Mouse (Mus musculus) activated CD4-positive, CD25-positive, alpha-beta regulatory T cell, adult 4 months (primary cell): ENCODE results near the gene Gm3159. TPM values are rescaled to one million over a fixed set of nuclear protein-coding genes. Genes with fewer than 3 reads are reported as not detected.
"Not testable (repeated sequence)": the region's sequence is repeated elsewhere in the genome, so short reads cannot be mapped to it uniquely, and the experiment has no call there.

Experiments used
- ATAC-seq: one replicate; pipeline ENCODE4 v1.8.0; 2017
- polyA plus RNA-seq, 2 experiments: library from polyadenylated mRNA; unstranded; fragments of 100-300 nt; shearing (Covaris generic); gene quantifications; one replicate each; pipeline ENCODE4 v1.2.1; 2017

The Gm3159 gene
- not detected for polyA plus RNA-seq

GRCm38 (mm10) chr14:4397226-4397625 lies at the start of gene Gm3159:
Gm3159 (plus strand) TSS chr14:4397526.
- not testable (repeated sequence) for ATAC-seq

- not testable (repeated sequence) for ATAC-seq
Measured at GRCm38 (mm10) chr14:4368991-4369390, 28.3 kb upstream of the Gm3159 start.

GRCm38 (mm10) chr14:4369691-4370090 lies 27.6 kb upstream of the Gm3159 start:
- not testable (repeated sequence) for ATAC-seq

GRCm38 (mm10) chr14:4377871-4378270 lies 19.5 kb upstream of the Gm3159 start:
- not testable (repeated sequence) for ATAC-seq

- not testable (repeated sequence) for ATAC-seq
Measured at GRCm38 (mm10) chr14:4385606-4386005, 11.7 kb upstream of the Gm3159 start.

GRCm38 (mm10) chr14:4392841-4393530 lies 4.3 kb upstream of the Gm3159 start:
- ATAC-seq: not testable (repeated sequence)

GRCm38 (mm10) chr14:4398624-4399023 lies 1.3 kb downstream of the Gm3159 start:
- ATAC-seq: not testable (repeated sequence)

- not testable (repeated sequence) for ATAC-seq
Measured at GRCm38 (mm10) chr14:4400115-4400789, 2.9 kb downstream of the Gm3159 start.

- ATAC-seq: not testable (repeated sequence)
Measured at GRCm38 (mm10) chr14:4401245-4401644, 3.9 kb downstream of the Gm3159 start.

GRCm38 (mm10) chr14:4403840-4404239 lies 6.5 kb downstream of the Gm3159 start:
- ATAC-seq: not testable (repeated sequence)

GRCm38 (mm10) chr14:4409939-4410338 lies 12.6 kb downstream of the Gm3159 start:
- not testable (repeated sequence) for ATAC-seq

GRCm38 (mm10) chr14:4414965-4415835 lies 17.9 kb downstream of the Gm3159 start, which contains the start of gene Gm3164:
Gm3164 (plus strand) TSS chr14:4415448.
- ATAC-seq: not testable (repeated sequence)

- ATAC-seq: not testable (repeated sequence)
Measured at GRCm38 (mm10) chr14:4430692-4431091, 33.4 kb downstream of the Gm3159 start, which contains the start of gene Gm3173. Gm3173 (plus strand) TSS chr14:4430992.

Other genes with a start within 250 kb of the Gm3159 start
- gene Gm3127, start 232.5 kb upstream of the Gm3159 start, polyA plus RNA-seq: not detected
- 1 to 10 TPM in 1 of 2 experiments, under 1 TPM in 1; 0.69 to 1.7 TPM for gene Gm2974, start 214.9 kb upstream of the Gm3159 start, polyA plus RNA-seq
- not detected for gene Gm3138, start 147.9 kb upstream of the Gm3159 start, polyA plus RNA-seq
- not detected for gene Gm3149, start 80.2 kb upstream of the Gm3159 start, polyA plus RNA-seq
- 1 to 10 TPM; 3.1 to 7.4 TPM for gene 2610042L04Rik, start 62.8 kb upstream of the Gm3159 start, polyA plus RNA-seq
- gene Gm3164, start 17.9 kb downstream of the Gm3159 start, polyA plus RNA-seq: 1 to 10 TPM; 1.6 to 2.4 TPM
- gene Gm3173, start 33.5 kb downstream of the Gm3159 start, polyA plus RNA-seq: 1 to 10 TPM in 1 of 2 experiments, not detected in 1; 2.6 TPM
- not detected for gene Gm3182, start 84.2 kb downstream of the Gm3159 start, polyA plus RNA-seq
- not detected for gene Gm3047, start 157.9 kb downstream of the Gm3159 start, polyA plus RNA-seq
- not detected for gene Gm8159, start 234.8 kb downstream of the Gm3159 start, polyA plus RNA-seq